Mouse (Mus musculus): Measurements from ENCODE around the gene D5Ertd577e. TPM values are rescaled to one million over a fixed set of nuclear protein-coding genes. Genes with fewer than 3 reads are reported as not detected.
"Not testable (repeated sequence)": the region's sequence is repeated elsewhere in the genome, so short reads cannot be mapped to it uniquely, and the experiment has no call there.

Gene D5Ertd577e
- total RNA-seq (2021) (not detected), polyA plus RNA-seq (2012; rRNA removed) (not detected in 2 replicates)
- long read RNA-seq, result 0 reads

- DNase-seq; H3K27ac ChIP-seq; H3K9ac ChIP-seq (ENCODE audit: low read depth, low read length); H3K36me3 ChIP-seq (ENCODE audit: control insufficient read depth, insufficient read depth, low read length); H3K27me3 ChIP-seq (ENCODE audit: control insufficient read depth, insufficient read depth, low read length); H3K4me3 ChIP-seq; H3K4me1 ChIP-seq (ENCODE audit: control insufficient read depth, insufficient read depth, low read length); intact Hi-C loops (cut with DNase I); H3K79me2 ChIP-seq (replicated peaks; ENCODE audit: control insufficient read depth, insufficient read depth, low read length): not testable (repeated sequence)
- 10% methylated on average over 1 of the region's 1 CpGs for WGBS
Measured at GRCm38 (mm10) chr5:95456506-95456905, at the start of gene D5Ertd577e. Gene D5Ertd577e, plus strand, starts transcription at chr5:95456806.

- H3K4me3 ChIP-seq; H3K36me3 ChIP-seq (ENCODE audit: control insufficient read depth, insufficient read depth, low read length); intact Hi-C loops (cut with DNase I); H3K27me3 ChIP-seq (ENCODE audit: control insufficient read depth, insufficient read depth, low read length); DNase-seq; H3K9ac ChIP-seq (ENCODE audit: low read depth, low read length); H3K79me2 ChIP-seq (replicated peaks; ENCODE audit: control insufficient read depth, insufficient read depth, low read length); H3K4me1 ChIP-seq (ENCODE audit: control insufficient read depth, insufficient read depth, low read length); H3K27ac ChIP-seq: not testable (repeated sequence)
Measured at GRCm38 (mm10) chr5:95510458-95510857, 53.9 kb downstream of the D5Ertd577e start, which contains the start of gene Gm3286. Gene Gm3286, plus strand, starts transcription at chr5:95510758.

Other genes with a start within 250 kb of the D5Ertd577e start
- gene Gm10424, start 184.0 kb upstream of the D5Ertd577e start, total RNA-seq (2021), result not detected
- not detected in 2 replicates for gene Gm10424, start 184.0 kb upstream of the D5Ertd577e start, polyA plus RNA-seq (2012; rRNA removed)
- gene Gm3259, start 150.9 kb upstream of the D5Ertd577e start, total RNA-seq (2021), result not detected
- gene Gm3259, start 150.9 kb upstream of the D5Ertd577e start, polyA plus RNA-seq (2012; rRNA removed), result not detected in 2 replicates
- not detected for gene Gm3286, start 54.0 kb downstream of the D5Ertd577e start, total RNA-seq (2021)
- not detected in 2 replicates for gene Gm3286, start 54.0 kb downstream of the D5Ertd577e start, polyA plus RNA-seq (2012; rRNA removed)
- gene Gm7971, start 138.1 kb downstream of the D5Ertd577e start, total RNA-seq (2021), result not detected
- gene Gm7971, start 138.1 kb downstream of the D5Ertd577e start, polyA plus RNA-seq (2012; rRNA removed), result not detected in 2 replicates

Data from heart, adult 2 months (tissue).